Mouse (Mus musculus) midbrain, embryonic 16.5 days (tissue): Measurements from ENCODE around the gene Zbtb5. TPM values are rescaled to one million over a fixed set of nuclear protein-coding genes. Genes with fewer than 3 reads are reported as not detected.
"Not testable (repeated sequence)": the region's sequence is repeated elsewhere in the genome, so short reads cannot be mapped to it uniquely, and the experiment has no call there.

ENCODE experiments used
- ATAC-seq: fragments of 200-750 bp; cut with Nextera tagmentation; 2 replicates; pipeline ENCODE4 v1.8.0; 2017; ENCODE audit warnings: moderate TSS enrichment
- H3K27ac ChIP-seq: fragments of 300-500 bp; sonication (generic); 2 replicates; pipeline ENCODE4 v1.5.1; 2014; ENCODE audit warnings: mild to moderate bottlenecking, low read length, mixed read lengths
- H3K27me3 ChIP-seq: fragments of 300-500 bp; sonication (generic); 2 replicates; pipeline ENCODE4 v1.6.1; 2014; ENCODE audit warnings: low read depth, low read length, mixed read lengths; ENCODE audit not compliant: control insufficient read depth, insufficient read depth
- H3K36me3 ChIP-seq: fragments of 300-500 bp; sonication (generic); 2 replicates; pipeline ENCODE4 v1.6.1; 2014; ENCODE audit warnings: mild to moderate bottlenecking, low read length, moderate library complexity, mixed read lengths; ENCODE audit not compliant: control insufficient read depth, insufficient read depth
- H3K4me1 ChIP-seq: fragments of 300-500 bp; sonication (generic); 2 replicates; pipeline ENCODE4 v1.6.1; 2014; ENCODE audit warnings: mild to moderate bottlenecking, low read length, mixed read lengths; ENCODE audit not compliant: control insufficient read depth, insufficient read depth
- H3K4me2 ChIP-seq: fragments of 300-500 bp; sonication (generic); 2 replicates; pipeline ENCODE4 v1.6.1; 2014; ENCODE audit warnings: mild to moderate bottlenecking, low read length, mixed read lengths
- H3K4me3 ChIP-seq: fragments of 300-500 bp; sonication (generic); 2 replicates; pipeline ENCODE4 v1.5.1; 2014; ENCODE audit warnings: low read depth, mild to moderate bottlenecking, low read length, moderate library complexity, mixed read lengths
- H3K9ac ChIP-seq: fragments of 300-500 bp; sonication (generic); 2 replicates; pipeline ENCODE4 v1.6.1; 2014; ENCODE audit warnings: low read depth, low read length, mixed read lengths
- H3K9me3 ChIP-seq: fragments of 300-500 bp; sonication (generic); replicated peaks from 2 replicates; pipeline ENCODE4 v1.6.1; 2014; ENCODE audit warnings: mild to moderate bottlenecking, low read length, mixed read lengths; ENCODE audit not compliant: control insufficient read depth, poor library complexity, severe bottlenecking
- WGBS: fragments of 180-500 bp; shearing (Covaris S2); extraction: QIAGEN DNeasy Blood & Tissue Kit; methylation state at CpG from one replicate; pipeline ENCODE4 v1.1.7; 2014; 5-methylcytosine and 5-hydroxymethylcytosine counted together
- polyA plus RNA-seq: library from polyadenylated mRNA; unstranded; fragments of >200 nt; fragmentation: Nextera tagmentation; extraction: Ambion mirVana; gene quantifications from 2 replicates; pipeline ENCODE4 v1.2.1, GENCODE M21; 2015

Zbtb5 gene
- polyA plus RNA-seq, result 44.5 and 48.7 TPM in 2 replicates

DNA sequence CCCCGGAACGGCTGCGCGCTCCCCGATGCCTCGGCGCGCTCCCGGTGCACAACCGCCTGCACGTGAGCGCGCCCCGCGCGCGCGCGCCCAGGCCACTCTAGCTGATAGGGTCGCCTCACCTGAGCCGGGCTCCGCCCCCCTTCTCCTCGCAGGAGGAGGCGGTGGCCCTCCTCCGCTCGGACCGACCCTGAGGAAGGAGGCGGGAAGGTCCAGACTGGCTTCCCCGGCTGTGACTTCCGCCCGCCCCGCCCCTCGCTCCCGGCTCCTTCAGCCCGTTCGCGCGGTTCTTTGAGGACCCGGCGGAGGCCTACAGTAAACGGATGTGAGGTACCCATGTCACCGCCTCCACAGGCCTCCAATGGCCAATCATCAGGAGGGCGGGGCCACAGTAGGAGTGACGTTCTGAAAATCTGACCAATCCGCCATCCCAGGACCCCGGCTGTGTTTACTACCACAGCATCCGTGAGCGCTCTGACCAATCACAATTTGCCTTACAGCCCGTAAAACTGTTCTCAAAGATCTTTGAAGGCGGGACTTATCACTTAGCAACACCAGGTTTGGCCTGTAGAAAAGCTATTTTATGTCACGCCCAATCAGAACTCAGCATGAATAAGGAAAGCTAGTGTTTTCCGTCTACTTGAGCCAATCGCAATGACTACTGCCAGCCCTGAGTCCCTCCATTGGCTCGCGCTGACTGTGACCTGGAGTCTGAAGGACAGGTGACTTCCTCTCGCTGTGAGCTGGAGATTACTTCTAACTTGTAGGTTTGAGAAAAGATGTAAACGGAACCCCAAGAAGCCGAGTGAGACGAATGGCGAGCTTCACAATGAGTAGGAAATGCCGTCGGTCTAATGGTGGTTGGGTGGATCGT lies at the start of gene Zbtb5:
Gene Zbtb5, minus strand, starts transcription at position 308 of the 871 bp plus-strand sequence.
- Histone ChIP-seq H3K27me3 (no peaks in the 10 kb centered on the region), H3K36me3 (no peaks in the 10 kb centered on the region), H3K9me3 (no peaks in the 10 kb centered on the region), H3K4me2 (peak within 1 kb of the TSS; percentile 68), H3K27ac (peak within 1 kb of the TSS; percentile 96), H3K9ac (peak within 1 kb of the TSS; percentile 88), H3K4me3 (peak within 1 kb of the TSS; percentile 70), H3K4me1 (peaks cover 24% of the 10 kb centered on the region)
- peak; percentile 98 for ATAC-seq
- under 1% methylated on average over 62 of the region's 63 CpGs for whole genome bisulfite sequencing

DNA sequence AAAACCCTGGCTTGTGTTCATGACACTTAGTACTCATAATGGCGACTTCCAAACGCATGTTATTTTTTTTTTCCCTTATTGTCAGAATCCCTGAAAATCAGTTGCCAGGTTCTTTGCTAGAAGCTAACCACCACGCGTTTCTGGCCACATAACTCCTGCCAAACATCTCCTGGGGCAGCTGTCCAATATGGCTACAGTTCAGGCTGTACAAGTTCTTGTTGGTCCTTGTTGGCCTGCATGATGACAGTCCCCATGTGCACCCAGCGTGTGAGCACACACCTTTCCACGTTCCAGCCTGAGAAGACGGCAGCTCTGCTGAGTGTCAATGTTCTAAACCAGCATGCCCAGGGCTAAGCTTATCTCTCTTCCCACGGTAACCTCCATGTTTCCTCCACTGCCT lies 43.2 kb upstream of the Zbtb5 start:
- no peak for ATAC-seq
- peaks cover 20% of the 10 kb centered on the region for H3K36me3 ChIP-seq
- no peak overlapping the region for H3K4me3 ChIP-seq
- no peaks in the 10 kb centered on the region for H3K4me1 ChIP-seq
- no peaks in the 10 kb centered on the region for H3K27me3 ChIP-seq
- WGBS, result 88% methylated on average over 8 of the region's 8 CpGs
- no peak overlapping the region for H3K27ac ChIP-seq
- H3K4me2 ChIP-seq, result no peak overlapping the region
- no peak overlapping the region for H3K9ac ChIP-seq
- H3K9me3 ChIP-seq, result no peaks in the 10 kb centered on the region

DNA sequence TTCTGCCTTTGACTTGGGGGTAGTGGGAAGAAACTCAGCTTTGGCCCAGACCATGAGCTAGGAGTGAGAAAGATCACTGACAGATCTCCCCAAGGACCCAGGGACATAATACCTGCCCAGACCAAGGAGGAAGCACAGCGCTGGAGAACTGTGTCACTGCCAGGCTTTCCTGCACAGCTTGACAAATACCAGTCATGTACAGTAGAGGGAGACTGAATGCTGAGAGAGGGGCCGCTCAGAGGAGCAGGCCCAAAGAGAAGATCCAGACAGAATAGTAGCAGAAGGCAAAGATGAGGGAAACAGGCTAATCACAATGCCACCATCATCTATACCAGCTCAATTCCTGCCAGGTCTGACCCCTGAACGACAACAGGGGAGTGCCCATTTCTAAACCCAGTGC lies 42.6 kb upstream of the Zbtb5 start:
- H3K4me2 ChIP-seq, result no peak overlapping the region
- H3K4me3 ChIP-seq, result no peak overlapping the region
- H3K36me3 ChIP-seq, result peaks cover 20% of the 10 kb centered on the region
- H3K4me1 ChIP-seq, result no peaks in the 10 kb centered on the region
- no peaks in the 10 kb centered on the region for H3K27me3 ChIP-seq
- no peak overlapping the region for H3K27ac ChIP-seq
- no peaks in the 10 kb centered on the region for H3K9me3 ChIP-seq
- ATAC-seq, result no peak
- WGBS, result 66% methylated on average over 3 of the region's 3 CpGs
- no peak overlapping the region for H3K9ac ChIP-seq

DNA sequence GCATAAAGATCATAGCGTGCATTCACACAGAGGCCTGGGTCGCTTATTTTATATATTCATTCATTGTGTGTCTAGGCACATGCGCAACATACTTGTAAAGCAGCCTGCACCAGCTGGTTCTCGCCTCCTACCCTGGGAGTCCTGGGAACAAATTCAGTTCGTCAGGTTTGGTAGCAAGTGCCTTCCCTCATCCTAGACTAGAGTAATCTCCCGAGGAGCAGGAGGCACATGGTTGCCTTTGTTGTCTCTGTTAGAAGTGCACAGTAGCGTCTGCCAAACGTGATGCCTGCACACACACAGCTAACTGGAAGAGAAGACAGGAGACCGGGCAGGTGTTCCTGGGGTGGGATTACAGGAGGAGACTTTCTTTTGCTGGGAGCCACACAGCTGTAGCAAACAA lies 35.7 kb upstream of the Zbtb5 start:
- Histone ChIP-seq H3K9me3 (no peaks in the 10 kb centered on the region), H3K27me3 (no peaks in the 10 kb centered on the region), H3K4me2 (no peak overlapping the region), H3K4me1 (no peaks in the 10 kb centered on the region; the same call in 1 of the 2 replicates), H3K9ac (no peak overlapping the region), H3K4me3 (no peak overlapping the region), H3K27ac (peak overlapping the region; percentile 19), H3K36me3 (peaks cover 11% of the 10 kb centered on the region)
- WGBS, result 59% methylated on average over 9 of the region's 9 CpGs
- ATAC-seq, result 0 out of 2 replicates have a peak, but pooled peaks have one; percentile 28

DNA sequence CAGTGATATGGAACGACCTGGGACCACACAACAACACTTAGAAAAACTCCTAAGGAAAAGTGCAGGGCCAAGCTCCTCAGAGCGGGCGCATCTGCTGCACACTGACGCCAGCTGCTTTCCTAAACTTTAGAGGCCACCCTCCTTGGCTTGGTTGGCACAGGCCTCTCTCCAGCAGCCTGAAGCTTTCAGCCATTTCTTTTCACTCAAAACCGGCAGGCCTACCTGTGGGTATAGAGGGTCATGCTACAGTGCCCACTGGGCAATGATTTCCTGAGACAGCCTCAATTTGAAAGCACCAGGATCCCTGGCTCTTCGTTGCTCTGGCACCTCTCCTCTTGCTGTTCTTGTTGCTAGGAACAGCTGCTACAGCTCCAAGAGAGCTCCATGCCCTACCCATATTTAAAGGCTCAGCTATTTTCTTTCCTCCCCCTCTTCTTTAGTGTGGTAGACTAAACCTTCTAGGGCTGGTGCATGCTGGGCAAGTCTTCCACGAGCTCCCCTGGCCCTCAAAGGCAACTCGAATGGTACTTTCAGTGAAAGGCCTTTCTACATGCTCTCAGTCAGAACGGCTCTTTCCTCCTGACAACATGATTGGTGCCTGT lies 35.2 kb upstream of the Zbtb5 start:
- H3K4me1 ChIP-seq, result no peaks in the 10 kb centered on the region; the same call in 1 of the 2 replicates
- H3K27ac ChIP-seq, result peak overlapping the region; percentile 19
- ATAC-seq, result no peak
- H3K36me3 ChIP-seq, result peaks cover 11% of the 10 kb centered on the region
- no peaks in the 10 kb centered on the region for H3K27me3 ChIP-seq
- H3K4me2 ChIP-seq, result no peak overlapping the region
- H3K9me3 ChIP-seq, result no peaks in the 10 kb centered on the region
- no peak overlapping the region for H3K4me3 ChIP-seq
- no peak overlapping the region for H3K9ac ChIP-seq
- WGBS, result 80% methylated on average over 9 of the region's 9 CpGs

DNA sequence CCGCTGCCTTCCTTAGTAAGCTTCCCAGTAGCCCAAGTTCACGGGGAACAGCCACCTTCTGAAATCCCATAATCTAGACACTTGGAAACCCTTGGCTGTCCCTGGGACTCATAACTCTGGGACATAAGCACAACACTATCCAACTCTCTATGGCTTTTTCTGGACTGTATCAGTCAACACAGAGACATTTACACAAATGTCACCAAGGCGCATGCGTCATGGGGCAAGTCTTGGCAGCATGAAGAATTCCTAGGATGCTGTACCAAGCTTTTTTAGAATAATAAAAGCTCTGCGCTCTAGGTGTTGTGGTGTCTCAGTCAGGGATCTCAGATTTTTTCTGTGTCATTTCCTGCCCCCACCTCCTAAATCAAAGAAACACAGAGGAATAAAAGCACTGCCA lies 34.5 kb upstream of the Zbtb5 start:
- H3K4me2 ChIP-seq, result no peak overlapping the region
- ATAC-seq, result no peak
- 97% methylated on average over 5 of the region's 5 CpGs for WGBS
- peaks cover 14% of the 10 kb centered on the region for H3K36me3 ChIP-seq
- H3K9ac ChIP-seq, result no peak overlapping the region
- no peaks in the 10 kb centered on the region; the same call in 1 of the 2 replicates for H3K4me1 ChIP-seq
- no peaks in the 10 kb centered on the region for H3K27me3 ChIP-seq
- no peak overlapping the region for H3K27ac ChIP-seq
- no peaks in the 10 kb centered on the region for H3K9me3 ChIP-seq
- H3K4me3 ChIP-seq, result no peak overlapping the region

DNA sequence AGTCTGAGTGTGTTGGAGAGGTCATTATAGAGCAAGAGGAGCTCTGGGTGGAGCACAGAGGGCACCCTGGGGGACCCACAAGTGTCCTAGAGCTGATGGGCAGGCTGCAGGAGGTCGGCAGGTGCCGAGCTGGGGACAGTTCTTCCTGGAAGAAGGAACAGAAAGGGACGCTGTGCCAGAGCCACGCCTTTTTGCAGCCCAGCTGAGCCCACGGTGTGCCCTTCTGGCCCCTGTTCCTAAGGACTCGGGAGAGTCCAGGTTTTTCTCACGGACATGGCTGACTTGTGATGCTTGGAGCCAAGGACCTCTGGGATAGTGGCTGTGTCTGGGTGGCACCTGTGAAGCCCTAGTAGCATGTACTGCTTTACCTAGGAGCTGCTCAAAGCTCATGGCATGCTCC lies 28.6 kb upstream of the Zbtb5 start:
- Histone ChIP-seq H3K9ac (no peak overlapping the region), H3K36me3 (peaks cover 24% of the 10 kb centered on the region), H3K4me1 (no peaks in the 10 kb centered on the region), H3K27ac (no peak overlapping the region), H3K4me2 (no peak overlapping the region), H3K27me3 (no peaks in the 10 kb centered on the region), H3K4me3 (no peak overlapping the region), H3K9me3 (no peaks in the 10 kb centered on the region)
- ATAC-seq, result no peak
- 78% methylated on average over 7 of the region's 7 CpGs for WGBS

DNA sequence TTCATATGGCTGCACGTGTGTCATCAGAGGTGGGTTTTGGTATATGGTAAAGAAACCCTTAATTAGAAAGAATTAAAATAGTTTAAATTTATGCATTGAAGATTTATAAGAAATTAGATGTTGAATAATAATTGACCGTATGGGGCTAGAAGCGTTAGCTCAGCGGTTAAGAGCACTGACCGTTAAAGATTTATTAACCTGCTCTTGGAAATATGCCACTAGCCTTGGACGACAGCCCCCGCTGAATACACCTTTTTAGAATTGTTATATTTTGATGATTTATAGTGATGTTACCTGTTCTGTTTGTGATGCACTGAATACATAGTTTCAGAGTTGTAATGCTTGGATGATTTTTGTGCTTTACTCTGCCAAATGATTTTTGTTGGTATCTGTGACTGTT lies 27.3 kb upstream of the Zbtb5 start:
- not testable (repeated sequence) for H3K4me3 ChIP-seq, H3K9me3 ChIP-seq, H3K27ac ChIP-seq, H3K4me1 ChIP-seq, H3K27me3 ChIP-seq, ATAC-seq, H3K4me2 ChIP-seq, H3K9ac ChIP-seq
- 97% methylated on average over 7 of the region's 7 CpGs for WGBS
- peaks cover 25% of the 10 kb centered on the region for H3K36me3 ChIP-seq

DNA sequence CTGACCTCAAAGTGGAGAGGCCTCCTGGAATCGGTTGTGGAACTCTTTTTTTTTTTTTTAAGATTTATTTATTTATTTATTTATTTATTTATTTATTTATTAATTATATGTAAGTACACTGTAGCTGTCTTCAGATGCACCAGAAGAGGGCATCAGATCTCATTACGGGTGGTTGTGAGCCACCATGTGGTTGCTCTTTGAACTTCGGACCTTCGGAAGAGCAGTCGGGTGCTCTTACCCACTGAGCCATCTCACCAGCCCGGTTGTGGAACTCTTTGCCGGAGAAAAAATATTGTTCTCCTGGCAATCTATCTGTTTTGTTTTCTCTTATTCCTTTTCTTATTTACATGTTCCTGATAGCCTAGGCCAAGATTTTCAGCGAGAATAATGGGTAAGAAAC lies 26.7 kb upstream of the Zbtb5 start:
- H3K9ac ChIP-seq, H3K4me2 ChIP-seq, H3K4me3 ChIP-seq, H3K27ac ChIP-seq, H3K9me3 ChIP-seq, ATAC-seq, H3K27me3 ChIP-seq, H3K4me1 ChIP-seq: not testable (repeated sequence)
- 58% methylated on average over 8 of the region's 8 CpGs for WGBS
- peaks cover 22% of the 10 kb centered on the region for H3K36me3 ChIP-seq
